In the genomic region with DNA sequence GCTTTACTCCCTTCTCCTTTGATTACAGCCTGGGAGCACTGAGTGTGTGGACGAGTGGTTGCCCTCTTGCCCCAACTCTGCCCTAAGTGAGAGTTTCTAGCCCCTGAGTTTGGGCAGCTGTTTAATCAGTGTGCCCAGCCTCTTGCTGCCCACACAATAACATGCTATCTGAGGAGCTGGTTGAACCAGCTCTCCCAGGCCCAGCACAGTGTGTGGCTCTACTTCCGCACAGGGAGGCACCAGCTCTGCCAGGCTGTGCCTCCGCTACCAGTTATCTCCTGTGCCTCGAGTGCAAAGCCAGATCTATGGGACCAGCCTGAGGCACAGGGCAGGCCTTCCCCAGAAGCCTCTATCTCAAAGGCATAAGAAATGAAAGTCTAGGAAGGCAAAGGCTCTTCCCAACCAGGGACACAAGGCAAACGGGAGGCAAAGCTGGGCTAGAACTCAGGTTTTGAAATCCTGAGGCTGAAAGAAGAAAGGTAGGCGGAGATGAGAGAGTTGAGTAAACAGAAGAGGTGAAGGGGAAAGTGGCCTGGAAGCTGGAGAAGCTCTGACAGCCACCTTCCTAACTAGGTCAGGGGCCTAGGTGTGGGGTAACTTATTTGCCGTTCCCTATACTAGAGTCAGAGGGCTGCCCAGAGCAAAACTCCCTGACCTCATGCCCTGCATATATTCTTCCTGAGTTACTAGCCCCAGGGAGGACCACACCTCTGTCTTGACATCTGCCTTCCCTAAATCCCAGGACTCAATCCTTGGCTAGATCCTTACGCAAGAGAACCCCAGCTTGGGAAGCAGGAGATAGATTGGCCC, we compare ENCODE assay signal across 1 mouse cellular context.
TF ChIP-seq lines count a peak whose summit lies in the region.

No protein-coding gene starts in this region.

TF ChIP-seq in CH12.LX, 34 proteins besides CTCF, POLR2A, EP300 and RAD21 (continued from another document):
- no peak for TF ChIP-seq TBP (conservative IDR thresholded peaks at IDR 0.05; ENCODE audit: low read depth, low read length)
- TF ChIP-seq USF2 (conservative IDR thresholded peaks at IDR 0.05; ENCODE audit: low read depth, low read length): no peak
- no peak for TF ChIP-seq MAX (IDR thresholded peaks at IDR 0.05; ENCODE audit: low read length)
- TF ChIP-seq ZNF384 (IDR thresholded peaks at IDR 0.05; ENCODE audit: low read depth, low read length): no peak
- no peak for TF ChIP-seq KAT2A (IDR thresholded peaks at IDR 0.05; ENCODE audit: insufficient replicate concordance, low read length)
- TF ChIP-seq PAX5 (IDR thresholded peaks at IDR 0.05; ENCODE audit: low read length): no peak
- no peak for TF ChIP-seq JUN (IDR thresholded peaks at IDR 0.05; ENCODE audit: insufficient read depth, low read depth, low read length)
